Mouse (Mus musculus) cortical plate, adult 2 months (tissue): ENCODE results near the gene Tbx20.

ENCODE experiments used
- CTCF ChIP-seq: fragments of 200-500 bp; IDR thresholded peaks from 2 replicates; pipeline ENCODE4 v1.5.1; 2011; ENCODE audit warnings: mild to moderate bottlenecking, control low read depth, low read length; ENCODE audit not compliant: insufficient read depth; ENCODE audit errors: extremely low read depth
- POLR2A ChIP-seq: fragments of 200-500 bp; IDR thresholded peaks from 2 replicates; pipeline ENCODE4 v1.6.1; 2011; ENCODE audit warnings: mild to moderate bottlenecking, low read length, control low read depth; ENCODE audit not compliant: insufficient read depth; ENCODE audit errors: extremely low read depth

- TF ChIP-seq CTCF (no peak), POLR2A (no peak)
Observed at GRCm38 (mm10) chr9:24780929-24781441, 6.9 kb upstream of the Tbx20 start.
